Mouse (Mus musculus) cerebellum, adult 9-11 months (tissue): ENCODE data around the gene Faap20.
"Not testable (repeated sequence)": the region's sequence is repeated elsewhere in the genome, so short reads cannot be mapped to it uniquely, and the experiment has no call there.

Experiments
- DNase-seq: peaks from one replicate; pipeline ENCODE4 v3.0.0; 2022

Faap20 gene

DNA sequence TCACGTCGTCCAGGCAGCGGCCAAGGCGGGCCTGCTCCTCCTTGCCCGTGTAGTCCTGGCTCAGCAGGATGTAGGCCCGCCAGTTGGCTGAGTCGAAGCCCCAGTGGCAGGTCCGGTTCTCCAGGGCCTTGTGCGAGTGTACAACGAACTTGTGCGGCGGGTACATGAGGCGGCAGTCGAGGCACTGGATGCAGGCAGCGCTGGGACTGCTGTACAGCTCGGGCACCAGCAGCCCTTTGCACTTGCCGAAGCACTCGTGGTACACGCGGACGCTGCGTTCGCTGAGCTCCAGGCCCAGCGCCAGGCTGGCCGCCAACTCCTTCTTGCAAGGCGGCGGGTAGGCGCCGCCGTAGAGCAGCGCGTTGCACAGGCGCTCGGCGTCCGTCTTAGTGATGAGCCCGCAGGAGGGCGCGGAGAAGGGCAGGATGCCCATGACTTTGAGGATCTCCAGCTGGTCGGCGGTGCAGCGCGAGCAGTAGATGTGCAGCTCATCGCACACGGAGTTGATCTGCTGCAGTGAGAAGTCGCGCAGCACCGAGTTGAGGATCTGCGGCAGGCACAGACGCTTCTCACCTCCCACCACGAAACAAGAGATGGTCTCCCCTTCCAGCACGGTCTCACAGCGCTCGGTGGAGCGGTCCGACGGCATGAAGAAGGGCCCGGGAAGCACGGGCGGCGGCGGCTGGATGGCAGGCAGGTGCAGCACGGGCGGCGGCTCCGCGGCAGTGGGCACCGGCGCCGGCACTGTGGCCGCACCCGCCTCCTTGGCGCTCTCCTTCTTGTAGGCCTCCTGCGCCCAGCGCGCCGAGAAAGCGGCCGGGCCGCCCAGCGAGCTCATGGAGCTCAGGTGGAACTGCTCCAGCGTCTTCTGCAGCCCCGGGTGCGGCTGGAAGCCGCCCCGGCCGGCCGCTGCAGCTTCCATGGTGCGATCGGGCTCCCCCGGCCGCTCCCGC is 27.7 kb upstream of the Faap20 start:
- peak; percentile 85 for DNase-seq

DNA sequence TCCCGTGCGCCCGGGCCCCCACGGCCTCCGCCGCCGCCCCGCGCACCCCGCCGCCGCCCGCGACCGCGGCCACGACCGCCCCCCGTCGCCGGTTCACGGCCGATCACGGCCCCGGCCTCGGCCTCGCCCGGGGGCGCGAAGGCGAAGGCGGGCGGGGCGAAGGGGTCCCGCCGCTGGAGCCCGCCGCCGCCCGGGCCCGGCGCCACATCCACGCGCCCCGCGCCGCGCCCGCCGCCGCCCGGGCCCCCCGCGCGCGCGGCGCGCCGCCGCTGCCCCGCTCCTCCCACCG is 27.1 kb upstream of the Faap20 start, which contains the start of gene Ski:
Gene Ski (minus strand): TSS at position 41 of the 289 bp plus-strand sequence.
- DNase-seq, result no peak

GRCm38 (mm10) chr4:155222841-155223593 is 26.6 kb upstream of the Faap20 start:
- peak; percentile 99 for DNase-seq

DNA sequence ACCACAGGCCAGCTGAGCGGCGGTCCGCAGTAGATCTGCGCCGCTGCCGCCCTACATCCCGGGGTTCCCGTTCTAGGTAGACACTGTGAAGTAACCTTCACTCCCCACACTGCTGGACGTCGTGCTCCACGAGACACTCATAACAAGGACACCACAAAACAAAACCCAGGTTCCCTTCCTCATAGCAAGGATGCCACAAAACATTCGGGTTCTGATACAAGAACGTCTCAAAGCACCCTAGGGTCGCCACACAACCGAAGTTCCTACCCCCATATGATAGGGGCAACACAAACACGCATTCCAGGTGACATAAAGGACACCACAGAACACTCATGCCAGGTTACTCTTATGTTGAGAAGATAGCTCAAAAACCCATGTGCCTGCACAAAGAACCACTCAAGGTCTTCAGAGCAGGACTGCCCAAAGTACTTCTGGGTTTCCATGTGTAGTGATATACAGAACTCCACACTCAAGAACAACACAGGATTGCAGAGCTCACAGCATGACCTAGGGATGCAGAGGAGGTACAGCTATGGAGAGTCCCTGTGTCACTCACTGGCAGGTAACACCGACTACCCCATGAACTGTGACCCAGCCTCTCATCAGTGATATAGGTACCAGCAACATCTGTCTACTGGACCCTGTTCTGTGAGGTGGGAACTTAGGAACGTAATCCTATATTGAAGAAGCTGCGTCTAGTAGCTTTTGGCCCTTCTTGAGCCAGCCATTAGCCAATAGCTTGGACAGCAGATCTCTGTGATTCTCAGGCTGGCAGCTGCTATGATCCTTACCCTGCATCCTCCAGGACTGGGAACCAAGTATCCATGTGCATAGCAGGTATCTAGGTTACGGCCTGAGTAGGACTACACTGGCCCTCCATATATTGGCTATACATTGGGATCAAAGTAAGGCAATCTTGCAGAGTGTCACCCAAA is 25.7 kb upstream of the Faap20 start:
- DNase-seq, result peak; percentile 55

DNA sequence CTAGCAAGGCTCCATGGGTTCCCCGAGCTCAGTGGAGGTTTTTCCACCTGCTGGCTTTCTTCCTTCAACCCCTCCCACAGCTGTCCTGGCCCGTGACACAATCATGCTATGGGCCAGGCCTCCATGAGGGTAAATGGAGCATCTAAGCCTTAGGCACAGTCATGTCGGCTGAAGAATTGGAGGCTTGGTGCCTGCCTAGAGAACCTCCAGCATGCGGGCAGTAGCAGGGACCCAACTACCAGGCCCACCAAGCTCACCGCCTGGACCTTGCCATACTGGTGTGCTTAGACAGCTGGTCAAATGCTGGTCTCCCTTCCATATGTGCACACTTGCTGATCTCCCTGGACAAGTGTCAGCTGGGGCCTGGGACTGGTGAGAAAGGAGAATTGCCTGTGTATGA is 23.7 kb upstream of the Faap20 start:
- peak; percentile 44 for DNase-seq

- DNase-seq, result no peak
These were observed 21.6 kb upstream of the Faap20 start for GRCm38 (mm10) chr4:155227986-155228385.

DNA sequence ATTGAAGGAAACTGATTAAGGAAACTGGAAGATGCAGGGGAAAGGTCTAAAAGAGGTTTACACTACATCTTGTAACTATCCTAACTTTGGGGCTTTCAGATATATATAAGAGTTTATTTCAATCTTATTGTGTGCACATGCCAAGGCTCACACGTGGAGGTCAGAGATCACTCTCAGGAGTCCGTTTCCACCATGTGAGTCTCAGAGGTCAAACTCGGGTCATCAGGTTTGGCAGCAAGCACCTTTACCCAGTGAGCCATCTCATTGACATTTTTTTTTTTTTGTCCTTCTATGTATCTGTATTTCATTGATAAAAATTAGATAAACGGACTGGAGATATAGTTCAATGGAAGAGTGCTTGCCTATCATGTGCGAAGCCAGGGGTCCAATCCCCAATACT is 21.1 kb upstream of the Faap20 start:
- DNase-seq, result no peak

DNA sequence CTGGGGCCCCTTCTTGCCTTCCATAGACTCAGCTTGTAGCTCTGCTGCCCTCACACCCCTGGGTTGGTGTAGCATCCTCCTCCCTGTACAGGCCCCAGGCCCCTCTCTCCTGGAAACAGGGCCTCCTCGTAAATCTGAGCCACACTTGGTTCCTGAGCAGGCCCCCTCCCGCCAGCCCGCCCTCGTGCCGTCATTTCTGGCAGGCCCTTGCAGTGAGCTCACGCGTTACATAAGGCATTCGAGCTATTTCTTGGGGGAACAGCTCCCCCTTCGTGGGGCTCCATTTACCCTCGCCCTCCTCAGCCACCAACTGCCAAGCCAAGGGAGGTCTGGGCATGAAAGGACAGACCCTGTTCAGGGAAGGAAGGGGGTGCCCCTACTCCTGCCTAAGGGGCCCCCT is 15.7 kb upstream of the Faap20 start:
- peak; percentile 89 for DNase-seq

GRCm38 (mm10) chr4:155234371-155235310 is 15.0 kb upstream of the Faap20 start:
- peak; percentile 61 for DNase-seq

DNA sequence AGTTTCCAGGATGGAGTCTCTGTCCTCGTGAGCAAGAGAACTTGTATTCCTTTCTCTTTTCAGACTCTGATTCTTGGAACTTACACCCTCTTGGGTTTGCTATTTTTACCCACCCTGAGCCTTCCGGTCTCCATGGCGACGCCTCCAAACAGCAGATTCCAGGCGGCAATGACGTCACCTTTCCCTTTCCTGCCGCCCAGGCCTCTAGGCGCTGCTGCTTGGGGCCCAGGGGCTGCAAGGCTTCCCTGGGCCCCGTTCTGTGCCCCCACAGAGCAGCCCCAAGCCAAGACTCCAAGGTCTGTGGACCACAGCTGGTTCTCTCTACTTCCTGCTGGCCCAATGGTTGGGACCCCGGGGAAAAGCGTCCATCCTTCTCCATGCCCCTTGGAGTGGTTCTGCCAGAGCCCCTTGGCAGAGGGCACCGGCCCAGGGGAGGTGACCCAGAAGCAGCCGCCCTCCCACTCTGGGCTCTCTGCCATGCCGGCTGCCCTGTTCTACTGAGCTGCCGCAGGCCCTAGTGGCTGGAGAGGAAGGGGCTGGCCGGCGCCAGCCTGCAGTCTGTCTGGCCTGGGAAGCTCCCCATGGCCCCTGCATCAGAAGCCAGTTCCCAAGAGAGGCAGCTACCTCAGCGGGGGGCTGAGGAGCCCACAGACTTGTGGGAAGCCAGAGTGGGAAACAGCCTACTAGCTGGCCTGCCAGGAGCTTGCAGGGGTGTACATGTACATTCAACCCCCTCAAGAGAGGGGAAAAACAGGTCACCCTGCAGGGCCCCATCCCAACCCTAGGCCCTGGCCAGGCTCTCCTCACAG is 14.1 kb upstream of the Faap20 start:
- peak; percentile 87 for DNase-seq

- DNase-seq, result no peak
These were observed 12.7 kb upstream of the Faap20 start for GRCm38 (mm10) chr4:155236737-155237385.

GRCm38 (mm10) chr4:155238276-155238675 is 11.3 kb upstream of the Faap20 start:
- no peak for DNase-seq

GRCm38 (mm10) chr4:155239494-155239893 is 10.1 kb upstream of the Faap20 start:
- no peak for DNase-seq

DNA sequence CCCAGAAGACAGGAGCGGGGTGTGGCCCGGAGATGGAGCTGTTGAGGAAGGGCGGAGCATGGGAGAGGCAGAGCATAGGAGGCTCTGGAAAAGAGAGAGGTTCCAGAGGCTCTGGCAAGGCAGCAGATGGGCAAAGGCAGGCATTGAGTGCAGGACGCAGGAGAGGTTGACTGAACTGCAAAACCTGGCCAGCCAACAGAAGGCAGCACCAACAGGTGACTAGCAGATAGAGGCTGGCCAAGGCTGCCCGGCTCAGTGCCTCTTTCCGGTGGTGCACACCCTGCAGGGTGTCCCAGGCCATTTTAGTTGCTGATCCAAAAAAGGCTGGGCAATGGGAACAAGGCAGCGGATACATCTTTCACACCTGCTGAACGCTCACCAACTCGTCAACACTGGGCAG is 7.8 kb upstream of the Faap20 start:
- peak; percentile 96 for DNase-seq

DNA sequence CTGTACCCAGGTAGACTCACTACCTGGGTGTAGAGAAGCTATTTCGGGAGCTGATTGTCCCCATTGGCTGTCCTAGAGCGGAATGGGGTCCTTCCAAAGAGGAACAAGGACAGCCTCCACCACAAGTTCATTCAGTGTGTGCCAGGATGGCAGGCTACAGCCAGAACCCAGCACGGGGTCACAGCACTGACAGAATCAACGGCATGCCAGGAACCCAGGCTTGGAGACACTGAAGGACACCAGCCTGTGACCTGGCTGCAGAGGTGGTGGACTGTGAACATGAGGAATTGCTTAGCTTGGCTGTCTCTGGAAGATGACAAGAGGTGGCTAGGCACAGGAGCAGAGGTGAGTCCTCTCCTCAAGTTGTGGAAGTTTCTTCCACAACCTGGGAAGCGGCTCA is 7.3 kb upstream of the Faap20 start:
- peak; percentile 79 for DNase-seq

DNA sequence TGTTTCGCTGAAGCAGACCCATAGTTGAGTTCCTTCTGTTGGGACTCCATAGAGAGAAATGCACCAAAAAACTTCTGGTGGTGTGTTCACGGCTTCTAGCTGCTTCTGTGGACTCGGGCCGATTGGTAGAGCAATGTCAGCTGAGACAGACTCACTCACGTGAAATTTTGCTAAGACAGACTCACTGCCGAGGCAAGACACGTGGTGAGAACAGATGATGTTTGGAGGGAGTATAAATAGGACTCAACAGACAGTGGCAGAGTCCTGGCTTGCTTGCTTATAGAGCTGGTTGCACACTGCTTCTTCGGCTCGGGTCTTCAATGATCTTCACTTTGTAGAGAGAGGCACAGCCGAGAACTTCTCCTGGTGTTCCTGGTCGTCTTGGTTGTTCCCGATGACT is 6.4 kb upstream of the Faap20 start:
- DNase-seq, result no peak

- DNase-seq, result peak; percentile 47
These were observed 3.7 kb upstream of the Faap20 start for GRCm38 (mm10) chr4:155245770-155246492.

GRCm38 (mm10) chr4:155246691-155247105 is 2.9 kb upstream of the Faap20 start:
- peak; percentile 90 for DNase-seq

- not testable (repeated sequence) for DNase-seq
These were observed 1.5 kb upstream of the Faap20 start for GRCm38 (mm10) chr4:155248054-155248453.

- peak; percentile 93 for DNase-seq
These were observed 350 bp upstream of the Faap20 start for GRCm38 (mm10) chr4:155249257-155249647.
